Mouse (Mus musculus) cerebellum, postnatal 4 days (tissue): ENCODE measurements at regions not wholly inside any gene's neighbourhood (a gene's known extent, or its start where the extent isn't known, plus 50 kb on each side); places are given as distances from the start of the nearest gene placed in this dataset.

Experiments used
- DNase-seq, 2 experiments: peaks; one replicate each; pipeline ENCODE4 v3.0.0; 2022; ENCODE audit warnings: low spot score in 2 of 2, mixed read lengths in 1 of 2

DNA sequence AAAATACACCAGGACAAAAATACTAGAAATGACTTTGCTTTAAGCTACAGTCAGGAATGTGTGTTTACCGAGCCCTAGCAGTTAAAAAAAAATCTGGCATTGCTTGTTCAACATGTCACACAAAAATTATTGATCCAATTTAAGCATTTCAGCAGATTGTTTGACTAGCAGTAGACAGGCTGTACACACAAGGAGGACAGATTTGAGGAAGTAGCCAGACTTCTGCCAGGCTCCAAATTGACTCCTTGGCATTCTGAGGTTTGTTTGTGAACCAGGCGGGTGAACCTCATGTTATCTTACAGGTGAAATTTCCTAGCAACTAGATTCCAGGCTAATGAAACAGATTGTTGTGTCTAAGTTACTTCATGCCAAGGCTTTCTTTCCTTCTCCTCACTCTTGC, 348.8 kb downstream of the Hs3st3b1 start:
- no peak for DNase-seq

DNA sequence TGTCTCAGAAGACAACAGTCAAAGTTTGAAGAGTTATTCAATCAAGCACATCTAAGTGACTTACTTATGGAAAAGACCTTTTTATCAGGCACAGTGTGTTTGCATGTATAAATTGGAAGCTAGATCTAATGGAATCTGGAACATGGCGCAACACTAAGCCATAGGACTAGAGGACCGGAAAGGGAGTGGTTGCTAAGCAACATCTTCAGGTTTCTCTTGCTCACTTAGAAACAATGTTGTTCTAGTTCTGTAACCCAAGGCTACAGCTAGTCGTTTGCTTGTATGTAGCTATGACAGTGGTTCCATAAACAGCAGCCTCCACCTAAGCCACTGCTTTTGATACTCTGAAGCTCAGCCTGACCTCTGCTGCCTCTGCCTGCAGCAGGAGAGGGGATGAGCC, 338.8 kb downstream of the Hs3st3b1 start:
- DNase-seq = no peak

DNA sequence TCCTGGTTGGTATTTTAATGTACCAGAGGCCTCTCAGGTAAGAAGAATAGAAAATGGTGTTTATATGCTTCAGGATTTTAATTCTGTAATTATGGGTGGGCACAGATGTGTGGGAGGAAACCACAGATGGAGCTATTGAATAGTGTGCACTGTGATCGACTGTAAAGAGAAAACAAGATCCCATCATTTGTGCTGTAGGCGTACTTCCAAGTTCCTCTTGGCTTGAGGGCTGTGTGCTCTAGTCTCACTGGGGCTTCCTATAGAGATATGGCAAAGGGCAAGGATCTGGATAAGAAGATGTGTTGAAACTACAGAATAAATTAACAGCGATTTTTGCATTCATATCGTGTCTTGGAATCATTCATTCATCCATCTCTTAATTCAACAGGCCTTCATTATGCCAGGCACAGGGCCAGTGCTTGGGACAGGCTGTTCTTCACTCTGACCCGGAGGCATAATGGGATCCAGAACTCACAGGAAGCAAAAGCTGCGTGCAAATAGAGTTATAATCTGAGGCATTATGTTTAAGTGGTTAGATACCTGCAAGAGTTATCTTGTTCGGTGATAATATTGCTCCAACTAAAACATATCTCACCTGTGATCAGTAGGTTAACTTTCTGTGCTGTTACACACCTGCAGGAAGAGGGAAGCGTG, 336.7 kb downstream of the Hs3st3b1 start:
- DNase-seq = no peak

DNA sequence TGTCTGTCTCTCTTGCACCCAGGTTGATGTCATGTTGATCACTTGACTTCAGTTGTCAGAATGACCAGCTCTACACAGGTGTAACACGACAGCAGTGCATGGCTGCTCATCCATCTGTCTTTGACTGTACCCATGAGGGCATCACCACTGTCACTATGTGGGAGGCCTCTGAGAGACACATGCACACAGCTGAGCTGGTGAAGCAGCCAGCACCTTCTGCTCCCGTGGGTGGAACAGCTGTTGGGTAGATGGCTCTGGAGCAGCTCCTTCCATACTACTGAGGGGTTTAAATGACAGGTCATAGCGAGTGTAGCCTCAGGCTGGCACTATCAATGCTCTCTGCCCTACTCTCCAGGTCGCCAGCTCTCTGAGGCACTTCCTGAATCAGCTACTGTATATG, 301.9 kb downstream of the Hs3st3b1 start:
- no peak for DNase-seq

DNA sequence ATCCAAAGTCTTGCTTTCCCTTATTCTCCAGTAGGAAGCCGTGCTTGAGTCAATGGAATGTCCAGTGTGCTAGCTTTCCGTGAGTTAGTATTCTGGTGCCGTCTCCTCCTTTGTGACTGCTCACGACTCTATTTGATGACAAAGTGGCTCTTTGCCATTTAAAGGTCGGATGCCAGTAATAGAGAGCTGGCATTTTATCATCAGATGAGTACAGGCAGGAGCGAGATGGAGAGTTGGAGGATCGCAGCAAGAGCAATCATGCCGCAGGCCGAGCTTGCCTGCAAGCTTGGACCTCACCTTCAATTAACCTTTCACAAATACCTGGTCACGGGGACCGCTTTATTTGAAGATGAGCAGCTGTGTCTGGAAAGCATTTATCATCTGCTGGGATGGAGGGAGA, 291.8 kb downstream of the Hs3st3b1 start:
- DNase-seq = no peak

DNA sequence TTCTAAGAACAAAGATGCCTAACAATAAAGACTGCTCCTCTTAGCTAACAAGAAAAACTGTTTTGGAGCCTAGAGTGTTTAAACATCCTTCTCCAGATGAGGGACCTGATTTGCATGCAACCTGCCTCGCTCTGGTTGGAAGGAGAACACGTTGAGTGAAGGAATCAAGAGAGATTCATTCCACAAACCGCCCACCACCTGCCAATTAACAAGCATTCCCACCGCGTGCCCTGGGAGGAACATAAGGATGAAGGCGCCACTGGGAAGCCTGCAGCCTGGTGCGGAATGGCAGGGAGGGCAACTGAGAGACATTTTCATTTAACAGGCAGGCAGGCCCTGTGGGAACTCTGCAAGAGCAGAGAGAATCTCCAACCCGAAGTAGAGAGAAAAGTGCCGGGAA, 265.0 kb downstream of the Hs3st3b1 start:
- DNase-seq = no peak

DNA sequence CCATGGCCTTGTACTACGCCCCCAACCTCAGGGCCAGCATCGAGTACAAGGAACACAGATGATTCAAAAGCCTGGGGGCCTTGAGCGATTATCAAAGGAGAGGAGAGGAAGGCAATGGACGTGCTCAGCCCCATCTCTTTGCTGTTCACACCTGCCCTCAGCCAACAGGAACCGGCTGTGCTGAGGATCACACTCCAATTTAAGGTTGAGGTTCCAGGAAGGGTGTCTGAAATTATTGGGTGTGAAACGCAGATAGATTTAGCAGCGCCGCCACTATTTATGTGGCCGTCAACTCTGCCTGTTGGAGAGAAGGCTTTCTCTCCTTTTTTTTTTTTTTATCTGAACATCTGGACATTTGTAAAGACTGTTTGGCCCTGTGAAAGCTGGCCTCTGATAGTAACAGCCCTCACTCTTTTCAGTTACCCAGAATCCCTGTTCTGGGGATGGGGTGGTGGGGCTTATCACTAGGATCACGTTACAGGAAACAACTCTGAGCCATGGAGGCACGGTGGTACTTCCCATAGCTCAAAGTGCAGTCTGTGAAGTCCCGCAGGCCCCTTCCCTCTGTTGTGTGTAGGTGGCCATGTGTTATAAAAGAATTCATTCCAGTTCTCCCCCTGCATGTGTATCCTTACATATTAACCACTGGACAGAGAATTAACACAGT, 256.7 kb downstream of the Hs3st3b1 start:
- no peak for DNase-seq

DNA sequence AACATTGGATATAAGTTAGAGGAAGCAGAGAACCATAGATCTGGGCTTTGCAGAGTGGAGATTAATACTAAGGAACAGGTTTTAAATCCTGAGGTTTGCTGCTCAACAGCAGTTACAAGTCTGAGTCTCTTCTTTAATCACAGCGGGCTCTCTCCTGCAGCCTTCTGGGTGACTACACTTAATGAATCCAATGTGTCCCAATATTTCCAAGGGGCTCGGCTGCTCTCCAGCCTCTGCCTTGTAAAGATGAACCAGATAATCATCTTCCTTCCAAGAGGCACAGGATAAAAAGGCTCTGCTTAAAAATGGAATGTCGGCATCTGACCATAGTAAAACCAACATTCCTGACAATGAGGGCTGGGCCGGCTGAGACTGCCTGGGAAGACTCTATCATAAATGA, 251.6 kb downstream of the Hs3st3b1 start:
- DNase-seq = no peak

DNA sequence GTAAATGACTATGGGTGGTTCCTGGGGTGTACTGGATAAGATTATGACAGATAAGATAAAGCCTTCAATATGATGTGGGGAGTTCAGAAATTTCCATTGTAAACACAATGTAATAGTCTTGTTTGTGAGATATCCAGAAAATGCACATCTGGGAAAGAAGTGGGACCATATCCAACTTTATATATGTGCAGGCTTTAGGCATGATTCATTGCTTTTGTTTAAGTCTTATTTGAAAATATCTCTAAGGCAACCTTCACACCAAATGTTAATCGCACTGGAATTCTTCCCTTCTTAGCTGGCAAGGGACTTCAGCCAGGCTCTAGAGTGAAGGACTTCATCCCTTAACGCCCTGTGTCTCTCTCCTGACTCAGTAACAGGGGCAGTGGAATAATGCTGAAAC, 250.3 kb downstream of the Hs3st3b1 start:
- DNase-seq = no peak

DNA sequence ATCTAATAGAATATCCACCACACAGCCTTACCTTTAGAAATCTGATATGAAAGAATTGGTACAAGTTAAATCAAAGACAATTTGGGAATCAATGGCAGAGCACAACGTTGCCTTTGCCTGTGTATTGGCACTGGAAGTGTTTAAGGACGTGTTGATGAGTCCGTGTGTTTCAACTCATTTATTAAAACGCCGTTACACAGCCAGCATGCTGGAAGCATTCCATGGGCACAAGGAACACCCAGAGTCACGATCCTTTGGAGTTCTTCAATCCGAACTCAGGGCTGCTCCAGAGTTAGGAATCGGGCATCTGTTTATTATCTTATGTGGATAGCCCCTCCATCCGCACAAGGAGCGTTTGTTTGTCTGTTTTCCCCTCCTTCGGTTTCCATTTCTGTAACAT, 244.2 kb downstream of the Hs3st3b1 start:
- DNase-seq = no peak

DNA sequence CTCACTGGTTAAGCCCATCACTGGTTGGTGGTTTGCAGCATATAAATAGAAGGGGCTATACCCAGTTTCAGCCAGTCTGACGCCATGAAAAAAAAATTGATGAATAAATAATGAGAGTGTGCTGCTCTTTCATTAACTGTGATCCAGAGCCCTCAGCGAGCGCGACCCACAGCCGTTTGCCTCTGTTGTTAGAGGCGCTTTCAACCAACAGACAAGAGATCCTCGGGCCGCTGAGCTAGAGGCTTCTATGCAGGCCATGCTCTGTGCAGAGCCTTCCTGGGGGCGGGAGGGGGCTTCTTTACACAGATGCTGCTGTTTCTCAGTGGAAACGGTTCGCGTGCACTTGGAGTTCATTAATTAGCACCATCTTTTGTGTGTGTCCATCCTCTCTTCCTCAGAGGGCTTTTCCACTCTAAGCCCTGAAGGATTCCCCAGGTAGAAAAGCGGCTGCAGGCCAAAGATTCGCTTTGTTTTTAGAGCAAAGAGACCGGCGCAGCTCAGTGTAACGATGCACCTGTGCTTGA, 243.6 kb downstream of the Hs3st3b1 start:
- no peak for DNase-seq

DNA sequence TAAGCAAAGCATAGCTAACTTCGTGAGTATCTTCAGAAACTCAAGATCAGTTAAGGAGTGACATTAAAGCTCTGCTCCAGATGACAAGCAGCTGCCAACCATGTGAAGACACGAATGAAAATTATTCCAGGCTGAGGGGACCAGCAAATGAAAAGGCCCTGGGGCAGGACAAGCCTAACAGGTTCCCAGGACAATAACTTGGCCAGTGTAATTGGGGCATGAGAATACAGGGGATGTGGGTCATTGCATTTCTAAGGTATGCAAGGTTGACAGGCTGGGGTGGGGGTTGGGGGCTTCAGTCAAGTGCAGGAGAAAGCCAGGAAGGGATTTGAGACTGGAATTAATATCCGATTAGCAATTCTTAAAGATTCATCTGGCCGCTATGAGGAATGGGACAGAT, 242.6 kb downstream of the Hs3st3b1 start:
- DNase-seq = no peak

DNA sequence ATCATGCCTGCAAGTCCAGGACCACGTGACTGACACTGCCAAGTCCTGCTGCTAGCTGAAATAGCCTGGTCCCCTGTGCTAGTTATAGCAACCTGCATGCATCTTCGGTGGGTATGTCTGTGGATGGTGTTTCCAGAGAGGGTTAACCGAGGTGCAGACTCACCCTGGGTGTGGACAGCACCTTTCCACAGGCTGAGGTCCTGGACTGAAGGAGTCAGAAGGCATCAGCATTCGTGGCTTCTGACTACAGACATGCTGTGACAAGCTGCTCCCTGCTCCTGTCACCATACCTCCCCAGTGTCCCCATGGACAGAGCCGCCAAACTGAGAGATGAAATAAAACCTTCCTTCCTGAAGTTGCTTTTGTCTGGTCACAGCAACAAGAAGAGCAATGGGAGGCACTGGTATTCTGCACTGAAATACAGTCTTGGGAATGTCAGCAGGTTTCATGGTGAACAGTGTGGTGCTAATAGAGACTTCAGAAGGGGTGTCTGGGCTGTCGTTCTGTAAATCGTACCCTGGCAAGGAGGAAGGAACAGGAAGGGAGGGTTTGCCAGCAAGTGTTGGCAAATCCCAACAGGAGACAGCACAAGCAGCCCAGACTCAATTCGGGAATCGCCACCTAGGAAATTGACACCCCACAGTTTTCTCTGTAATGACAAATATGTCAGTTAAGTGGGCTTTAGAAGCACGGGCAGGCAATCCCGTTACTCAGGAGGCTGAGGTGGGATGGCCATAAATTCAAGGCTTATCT, 237.7 kb downstream of the Hs3st3b1 start:
- DNase-seq = no peak

DNA sequence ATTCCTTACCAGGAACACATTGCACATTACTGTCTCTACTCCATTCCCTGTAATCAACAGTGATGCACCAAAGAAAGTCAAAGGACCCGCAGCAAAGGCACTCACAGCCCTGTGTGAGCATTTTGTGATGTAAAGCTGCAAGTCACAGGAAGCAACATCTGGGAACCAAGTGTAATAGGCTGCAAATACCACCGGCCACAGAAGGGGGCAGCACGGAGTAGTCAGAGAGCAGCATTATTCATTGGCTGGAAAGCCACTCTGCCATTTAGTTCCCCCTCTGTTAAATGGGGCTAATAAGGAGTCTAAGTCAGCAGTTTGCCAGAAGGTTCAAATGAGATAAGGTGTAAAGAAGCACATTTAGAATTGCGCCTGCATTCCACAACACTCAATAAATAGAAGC, 231.0 kb downstream of the Hs3st3b1 start:
- DNase-seq = peak in 1 of 2 experiments; percentile 26

DNA sequence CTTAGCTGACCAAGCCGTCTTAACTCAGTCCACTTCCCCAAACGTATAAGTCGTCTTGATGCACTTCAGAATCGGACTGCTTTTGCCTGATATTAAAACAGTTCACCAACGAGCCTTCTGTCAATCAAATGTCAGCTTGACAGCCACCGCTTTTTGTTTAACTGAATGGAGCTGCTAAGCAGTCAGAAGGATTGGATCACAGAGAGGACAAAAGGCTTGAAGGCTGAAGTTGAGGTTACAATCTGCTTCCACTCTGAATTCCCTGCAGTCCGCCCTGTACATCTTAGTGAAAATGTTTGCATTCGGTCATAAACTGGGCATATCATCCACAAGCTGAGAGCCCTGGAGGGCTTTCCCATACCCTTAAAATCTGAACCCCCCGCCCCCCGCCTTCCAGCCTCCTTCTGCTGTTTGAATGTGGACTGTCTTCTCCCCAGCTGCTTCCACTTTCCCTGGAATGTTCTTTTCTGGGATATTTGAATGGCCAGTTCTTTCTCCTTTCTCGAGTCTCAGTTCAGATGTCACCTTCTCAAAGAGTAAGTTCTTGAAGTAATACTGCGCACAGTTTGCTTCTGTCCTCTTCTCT, 217.0 kb downstream of the Hs3st3b1 start:
- DNase-seq = no peak

DNA sequence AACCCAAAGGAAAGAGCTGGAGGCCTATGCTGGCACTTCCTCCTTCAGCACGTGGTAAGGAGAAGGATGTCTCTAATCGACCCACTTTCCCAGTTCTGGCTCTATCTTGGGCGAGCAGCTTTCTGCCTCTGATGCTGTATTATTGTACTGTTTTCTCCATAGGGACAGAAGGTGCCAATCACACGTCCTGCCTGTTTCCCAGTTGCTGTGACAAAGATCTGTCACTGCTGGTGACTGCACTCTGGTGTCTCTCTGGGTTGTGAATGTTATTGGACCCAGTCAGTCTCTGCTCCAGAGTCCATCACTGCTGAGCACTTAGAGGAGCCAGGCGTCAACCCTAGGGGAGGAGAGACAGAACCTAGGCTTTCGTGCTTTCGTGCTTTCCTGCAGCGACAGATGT, 216.0 kb downstream of the Hs3st3b1 start:
- DNase-seq = no peak

DNA sequence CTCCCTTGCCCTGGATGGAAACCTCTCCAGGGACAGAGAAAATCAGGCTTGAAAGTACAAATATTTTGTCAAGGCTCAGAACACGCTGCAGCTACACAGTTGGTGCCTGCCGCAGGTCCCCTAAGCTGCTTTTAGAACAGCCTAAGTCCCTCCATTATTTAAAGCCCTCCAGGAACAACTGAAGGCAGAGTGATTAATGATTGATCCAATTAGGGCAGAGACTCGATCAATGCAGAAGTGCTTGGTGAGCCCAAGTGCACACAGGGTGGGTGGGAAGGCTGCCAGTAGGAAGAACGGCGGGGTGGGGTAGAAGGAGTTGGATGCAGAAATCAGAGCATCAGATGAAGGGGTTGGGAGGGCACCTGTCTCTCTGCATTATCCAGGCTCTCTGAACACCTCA, 215.0 kb downstream of the Hs3st3b1 start:
- no peak for DNase-seq

DNA sequence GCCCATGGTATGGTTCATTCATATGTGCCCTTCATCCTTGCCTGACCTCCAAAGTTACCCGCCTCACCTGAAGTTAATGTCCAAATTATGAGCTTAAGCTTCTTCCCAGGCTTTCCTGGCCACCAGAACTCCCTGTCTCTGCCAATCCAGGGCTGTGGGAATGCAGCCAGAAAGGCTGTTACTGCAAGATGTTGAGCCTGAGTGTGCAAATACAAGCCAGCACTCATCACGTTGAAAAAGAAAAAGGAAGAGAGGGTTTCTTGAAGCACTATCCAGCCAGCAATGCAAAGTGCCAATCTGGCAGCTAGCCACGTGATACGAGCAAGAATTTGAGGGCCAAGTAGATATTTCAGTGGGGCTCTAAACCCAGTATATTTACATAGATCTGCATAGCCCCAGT, 213.7 kb downstream of the Hs3st3b1 start:
- peak in 1 of 2 experiments; percentile 56 for DNase-seq

DNA sequence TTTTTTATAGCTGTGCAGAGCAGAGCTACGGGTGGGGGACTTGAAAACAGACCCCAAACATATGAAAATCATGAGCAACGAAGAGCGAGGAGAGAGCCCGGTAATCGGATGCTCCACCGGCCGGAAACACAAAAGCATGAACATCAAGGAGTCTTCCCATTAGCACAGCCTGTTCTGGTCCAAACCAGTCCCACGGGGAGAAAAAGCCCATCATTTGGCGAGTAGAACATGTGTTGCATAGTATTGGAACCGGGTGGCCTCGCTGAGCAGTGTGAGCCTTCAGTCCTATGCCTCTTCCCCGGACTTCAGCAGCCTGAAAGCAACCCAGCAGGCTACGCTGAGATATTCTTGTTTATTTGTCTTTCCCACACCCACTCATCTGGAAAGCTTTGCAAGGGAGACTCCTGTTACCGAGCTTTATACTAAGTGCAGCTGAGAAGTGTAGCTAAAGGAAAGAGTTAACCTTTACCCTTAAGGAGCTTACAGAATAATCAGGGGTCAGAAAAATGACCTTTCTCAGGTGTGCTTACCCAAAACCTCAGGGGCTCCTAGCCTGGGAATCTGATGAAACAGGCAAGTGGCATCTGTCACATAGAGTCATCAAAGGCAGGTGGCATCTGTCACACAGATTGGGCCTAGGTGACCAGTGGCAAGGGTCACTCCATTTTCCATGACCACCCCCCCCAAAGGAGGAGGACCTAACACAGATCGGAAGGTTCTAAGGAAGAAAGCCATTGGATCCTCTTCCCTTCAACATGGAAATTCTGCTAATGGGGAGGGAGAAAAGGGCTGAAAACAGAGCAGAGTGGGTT, 209.8 kb downstream of the Hs3st3b1 start:
- no peak for DNase-seq

DNA sequence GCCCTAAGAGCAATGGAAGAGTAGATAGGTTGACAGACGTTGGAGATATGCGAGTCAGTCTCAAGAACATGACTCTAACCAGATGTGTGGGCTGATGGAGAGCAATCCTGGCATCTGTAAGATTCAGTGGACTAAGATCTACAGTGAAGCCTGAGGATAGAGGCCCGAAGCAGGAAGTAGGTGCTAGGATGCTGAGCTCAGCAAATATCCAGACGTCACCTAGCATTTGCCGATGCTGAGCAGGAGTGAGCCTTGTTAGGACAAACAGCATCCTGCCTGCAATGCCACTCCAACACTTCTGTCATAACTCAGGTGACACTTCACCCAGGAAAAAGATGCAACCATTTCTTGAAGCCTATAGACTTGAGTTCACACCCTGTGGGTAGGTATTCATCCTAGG, 199.8 kb downstream of the Hs3st3b1 start:
- DNase-seq = no peak

DNA sequence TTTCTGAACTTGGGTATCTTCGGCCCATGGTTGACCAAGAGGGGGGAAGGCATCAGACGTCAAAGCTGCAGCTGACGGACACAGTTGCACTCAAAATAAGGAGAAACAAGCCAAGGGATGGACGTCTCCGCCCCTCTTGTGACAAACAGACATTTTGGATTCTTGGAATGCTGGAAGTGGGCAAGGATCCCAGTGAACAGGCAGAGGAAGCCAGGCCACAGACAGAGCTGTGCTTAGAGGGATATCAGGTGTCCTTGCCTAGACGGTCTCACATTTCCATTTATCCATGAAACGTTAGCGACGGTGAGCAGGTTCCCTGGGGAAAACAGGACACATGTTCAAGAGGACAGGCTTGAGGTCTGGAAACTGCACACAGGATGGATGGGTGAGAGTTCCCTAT, 191.2 kb downstream of the Hs3st3b1 start:
- DNase-seq = peak in 1 of 2 experiments; percentile 9

DNA sequence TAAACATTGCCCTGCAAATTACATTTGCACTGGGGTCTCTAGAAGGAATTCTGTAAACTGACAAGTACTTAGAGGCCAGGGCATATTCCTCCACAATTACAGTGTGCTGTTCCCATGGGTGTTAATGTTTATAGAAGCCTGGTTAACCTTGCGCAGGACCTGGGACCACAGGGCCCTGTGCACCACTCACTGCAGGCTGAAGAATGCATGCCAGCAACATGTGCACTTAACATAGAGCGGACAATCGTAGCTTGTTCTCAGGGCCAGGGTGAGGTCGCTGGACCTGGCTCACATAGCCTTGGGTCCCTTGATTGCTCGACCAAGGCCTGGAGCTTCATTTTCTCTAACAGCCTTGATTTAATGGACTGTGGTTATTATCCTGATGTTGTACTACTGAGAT, 168.8 kb downstream of the Hs3st3b1 start:
- no peak for DNase-seq
